Mouse (Mus musculus): ENCODE measurements around the gene Olfr30. TPM values are rescaled to one million over a fixed set of nuclear protein-coding genes. Genes with fewer than 3 reads are reported as not detected.

Gene Olfr30
- polyA plus RNA-seq, 1 experiment from 2014 or later = not detected

Other genes starting within 250 kb of the Olfr30 start
- not detected in 2 replicates for gene 4930438A08Rik, start 187.5 kb downstream of the Olfr30 start, polyA plus RNA-seq (2015; fragmentation: Nextera tagmentation; extraction: Ambion mirVana)
- 31.5 and 33.3 TPM in 2 replicates for gene Zfp692, start 155.2 kb downstream of the Olfr30 start, polyA plus RNA-seq (2015; fragmentation: Nextera tagmentation; extraction: Ambion mirVana)
- gene Zfp672, start 131.9 kb downstream of the Olfr30 start, polyA plus RNA-seq (2015; fragmentation: Nextera tagmentation; extraction: Ambion mirVana) = 37.9 and 44.8 TPM in 2 replicates
- 47.1 and 47.7 TPM in 2 replicates for gene Sh3bp5l, start 131.5 kb downstream of the Olfr30 start, polyA plus RNA-seq (2015; fragmentation: Nextera tagmentation; extraction: Ambion mirVana)
- gene Lypd8, start 83.2 kb downstream of the Olfr30 start, polyA plus RNA-seq (2015; fragmentation: Nextera tagmentation; extraction: Ambion mirVana) = 0.37 and 19.8 TPM in 2 replicates
- gene 1810065E05Rik, start 41.2 kb downstream of the Olfr30 start, polyA plus RNA-seq (2015; fragmentation: Nextera tagmentation; extraction: Ambion mirVana) = not detected in 2 replicates
- not detected in 2 replicates for gene Gm12253, start 29.7 kb downstream of the Olfr30 start, polyA plus RNA-seq (2015; fragmentation: Nextera tagmentation; extraction: Ambion mirVana)
- not detected in 2 replicates for gene Lypd9, start 9.3 kb downstream of the Olfr30 start, polyA plus RNA-seq (2015; fragmentation: Nextera tagmentation; extraction: Ambion mirVana)
- gene Olfr332, start 30.3 kb upstream of the Olfr30 start, polyA plus RNA-seq (2015; fragmentation: Nextera tagmentation; extraction: Ambion mirVana) = not detected in 2 replicates
- gene Olfr331, start 40.3 kb upstream of the Olfr30 start, polyA plus RNA-seq (2015; fragmentation: Nextera tagmentation; extraction: Ambion mirVana) = not detected in 2 replicates
- 0.15 and 0.20 TPM in 2 replicates for gene Olfr330, start 72.6 kb upstream of the Olfr30 start, polyA plus RNA-seq (2015; fragmentation: Nextera tagmentation; extraction: Ambion mirVana)
- 0.09 TPM in 1 of 2 replicates, not detected in the other for gene Olfr329-ps, start 84.2 kb upstream of the Olfr30 start, polyA plus RNA-seq (2015; fragmentation: Nextera tagmentation; extraction: Ambion mirVana)
- 0.06 and 0.10 TPM in 2 replicates for gene Olfr328, start 93.4 kb upstream of the Olfr30 start, polyA plus RNA-seq (2015; fragmentation: Nextera tagmentation; extraction: Ambion mirVana)
- 0.19 TPM in 1 of 2 replicates, not detected in the other for gene Olfr224, start 108.3 kb upstream of the Olfr30 start, polyA plus RNA-seq (2015; fragmentation: Nextera tagmentation; extraction: Ambion mirVana)
- not detected in 2 replicates for gene Olfr325, start 115.5 kb upstream of the Olfr30 start, polyA plus RNA-seq (2015; fragmentation: Nextera tagmentation; extraction: Ambion mirVana)
- 0.05 and 0.12 TPM in 2 replicates for gene Olfr324, start 132.8 kb upstream of the Olfr30 start, polyA plus RNA-seq (2015; fragmentation: Nextera tagmentation; extraction: Ambion mirVana)
- not detected in 2 replicates for gene 2210407C18Rik, start 153.8 kb upstream of the Olfr30 start, polyA plus RNA-seq (2015; fragmentation: Nextera tagmentation; extraction: Ambion mirVana)
- not detected in 2 replicates for gene Olfr323, start 168.2 kb upstream of the Olfr30 start, polyA plus RNA-seq (2015; fragmentation: Nextera tagmentation; extraction: Ambion mirVana)
- gene Trim58, start 178.2 kb upstream of the Olfr30 start, polyA plus RNA-seq (2015; fragmentation: Nextera tagmentation; extraction: Ambion mirVana) = 0.19 and 0.29 TPM in 2 replicates
- not detected in 2 replicates for gene Olfr322, start 196.5 kb upstream of the Olfr30 start, polyA plus RNA-seq (2015; fragmentation: Nextera tagmentation; extraction: Ambion mirVana)
- not detected in 2 replicates for gene Olfr320, start 218.8 kb upstream of the Olfr30 start, polyA plus RNA-seq (2015; fragmentation: Nextera tagmentation; extraction: Ambion mirVana)
- gene Olfr319, start 236.9 kb upstream of the Olfr30 start, polyA plus RNA-seq (2015; fragmentation: Nextera tagmentation; extraction: Ambion mirVana) = not detected in 2 replicates

All from neural tube, embryonic 15.5 days (tissue).